Mouse (Mus musculus) kidney, postnatal 10 days (tissue): ENCODE data around the gene Aprt.

Experiments used
- DNase-seq: peaks from one replicate; pipeline ENCODE4 v3.0.0; 2021; ENCODE audit warnings: mixed read lengths

Gene Aprt

DNA sequence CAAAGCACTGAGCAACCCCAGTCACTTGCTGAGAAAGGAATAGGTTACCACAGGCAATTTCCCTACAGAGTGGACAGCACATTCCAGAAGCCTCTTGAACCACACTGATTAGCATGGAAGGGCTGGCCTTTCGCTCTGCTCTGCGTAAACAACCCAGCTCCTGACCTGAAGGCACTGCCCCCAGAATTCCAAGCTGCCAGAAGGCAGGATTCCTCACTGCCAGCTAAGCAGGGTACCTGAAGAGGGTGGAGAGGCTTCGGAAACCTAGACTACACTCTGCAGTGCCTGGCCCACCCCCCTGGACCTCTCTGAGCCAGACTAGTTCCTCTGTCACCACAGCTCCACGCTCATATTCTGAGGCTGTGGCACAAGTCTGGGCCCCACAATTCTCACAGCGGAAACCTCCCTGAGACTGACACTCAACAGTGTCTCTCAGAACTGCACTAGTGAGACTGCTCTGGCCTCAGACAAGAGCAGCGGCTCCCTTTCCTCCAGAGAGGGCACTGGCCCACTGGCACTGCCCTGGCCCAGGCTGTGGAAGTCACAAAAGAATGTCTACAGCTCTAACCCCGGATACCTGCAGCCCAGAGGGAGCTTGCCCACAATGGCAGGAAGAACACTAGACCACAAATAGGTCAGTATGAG is 50.1 kb downstream of the Aprt start:
- peak; percentile 75 for DNase-seq

GRCm38 (mm10) chr8:122526084-122526483 is 50.6 kb downstream of the Aprt start:
- DNase-seq: no peak

- no peak for DNase-seq
Observed at GRCm38 (mm10) chr8:122525004-122525403, 51.7 kb downstream of the Aprt start.
